Mouse (Mus musculus) adrenal gland, postnatal 4 days (tissue): ENCODE results near the gene 4930524B15Rik. TPM values are rescaled to one million over a fixed set of nuclear protein-coding genes. Genes with fewer than 3 reads are reported as not detected.
"Not testable (repeated sequence)": the region's sequence is repeated elsewhere in the genome, so short reads cannot be mapped to it uniquely, and the experiment has no call there.

Experiments
- DNase-seq, 2 experiments: peaks; one replicate each; pipeline ENCODE4 v3.0.0; 2021 to 2022; ENCODE audit warnings: low spot score in 2 of 2, mixed read lengths in 2 of 2
- total RNA-seq, 2 experiments: library from RNA; stranded (reverse); gene quantifications; 2 replicates each; pipeline ENCODE4 v1.2.3; 2021

The 4930524B15Rik gene
- total RNA-seq, 2 experiments from 2014 or later = not detected

- no peak for DNase-seq
Measured at GRCm38 (mm10) chr11:31983249-31983648, 17.9 kb downstream of the 4930524B15Rik start.

GRCm38 (mm10) chr11:31984786-31985185, 19.4 kb downstream of the 4930524B15Rik start:
- DNase-seq = no peak

- DNase-seq = no peak
Measured at GRCm38 (mm10) chr11:31992535-31992934, 27.1 kb downstream of the 4930524B15Rik start.

- no peak for DNase-seq
Measured at GRCm38 (mm10) chr11:31999716-32000115, 34.3 kb downstream of the 4930524B15Rik start.

- DNase-seq = peak; percentile 31 to 39
Measured at GRCm38 (mm10) chr11:32000281-32000680, 34.9 kb downstream of the 4930524B15Rik start, which contains the start of gene Nsg2. Nsg2 (plus strand) TSS chr11:32000463.

GRCm38 (mm10) chr11:32001181-32001910, 36.0 kb downstream of the 4930524B15Rik start:
- DNase-seq = no peak

- no peak for DNase-seq
Measured at GRCm38 (mm10) chr11:32002670-32003072, 37.3 kb downstream of the 4930524B15Rik start.

- DNase-seq = not testable (repeated sequence)
Measured at GRCm38 (mm10) chr11:32008049-32008448, 42.7 kb downstream of the 4930524B15Rik start.

- no peak for DNase-seq
Measured at GRCm38 (mm10) chr11:32008852-32009251, 43.5 kb downstream of the 4930524B15Rik start.

GRCm38 (mm10) chr11:32009961-32010662, 44.7 kb downstream of the 4930524B15Rik start:
- no peak for DNase-seq

- no peak for DNase-seq
Measured at GRCm38 (mm10) chr11:32010663-32010970, 45.2 kb downstream of the 4930524B15Rik start.

GRCm38 (mm10) chr11:32011867-32012603, 46.6 kb downstream of the 4930524B15Rik start:
- no peak for DNase-seq

- no peak for DNase-seq
Measured at GRCm38 (mm10) chr11:32013014-32013427, 47.6 kb downstream of the 4930524B15Rik start.

- DNase-seq = no peak
Measured at GRCm38 (mm10) chr11:32013561-32013960, 48.2 kb downstream of the 4930524B15Rik start.

- no peak for DNase-seq
Measured at GRCm38 (mm10) chr11:32018201-32018600, 52.8 kb downstream of the 4930524B15Rik start.

GRCm38 (mm10) chr11:32020031-32020965, 54.9 kb downstream of the 4930524B15Rik start:
- no peak for DNase-seq

GRCm38 (mm10) chr11:32026634-32027033, 61.2 kb downstream of the 4930524B15Rik start:
- no peak for DNase-seq

- no peak for DNase-seq
Measured at GRCm38 (mm10) chr11:32027474-32028342, 62.3 kb downstream of the 4930524B15Rik start.

- DNase-seq = no peak
Measured at GRCm38 (mm10) chr11:32028605-32029004, 63.2 kb downstream of the 4930524B15Rik start.
